Mouse (Mus musculus): ENCODE measurements around the gene Efnb3. TPM values are rescaled to one million over a fixed set of nuclear protein-coding genes. Genes with fewer than 3 reads are reported as not detected.
"Not testable (repeated sequence)": the region's sequence is repeated elsewhere in the genome, so short reads cannot be mapped to it uniquely, and the experiment has no call there.

The Efnb3 gene
- polyA plus RNA-seq, 1 experiment from 2014 or later, result 15.5 TPM

DNA sequence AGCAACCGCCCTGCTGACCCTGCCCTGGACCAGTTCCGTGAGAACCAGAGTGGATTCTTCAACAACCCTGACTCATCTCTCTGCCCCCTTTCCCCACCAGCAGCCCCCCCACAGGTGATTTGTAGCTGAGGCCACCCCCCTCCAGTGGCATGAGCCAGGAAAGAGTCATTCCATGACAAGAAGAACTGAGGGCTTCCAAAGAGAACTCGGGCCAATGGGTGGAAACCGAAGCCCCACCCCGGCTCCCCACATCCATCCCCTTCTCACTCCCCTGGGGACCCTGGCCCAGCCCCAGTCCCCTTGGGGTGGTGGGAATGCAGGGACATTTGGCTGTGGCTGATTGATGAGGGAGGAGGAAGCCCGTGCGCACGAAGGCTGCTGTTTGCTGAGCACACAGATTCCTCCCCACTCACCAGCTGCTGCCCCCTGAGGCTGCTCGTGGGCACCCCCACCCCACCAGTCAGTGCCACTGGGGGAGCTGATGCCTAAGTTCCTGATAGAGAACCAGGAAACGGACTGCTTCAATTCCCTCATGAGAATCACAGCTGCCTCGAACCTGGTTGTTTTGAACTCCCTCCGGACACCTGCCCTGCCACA lies 10.8 kb downstream of the Efnb3 start, which contains the start of gene Dnah2:
Gene Dnah2 (minus strand): TSS at position 51 of the 597 bp plus-strand sequence.
- Histone ChIP-seq H3K9me3 (ENCODE audit: control insufficient read depth, low read length) (no peaks in the 10 kb centered on the region), H3K27ac (ENCODE audit: low read depth, low read length) (0 out of 2 replicates have a peak within 1 kb of the TSS, but pooled peaks have one; percentile 18), H3K36me3 (ENCODE audit: control insufficient read depth, insufficient read depth, low read length) (no peaks in the 10 kb centered on the region), H3K4me3 (ENCODE audit: low read depth, low read length) (no peak within 1 kb of the TSS), H3K4me1 (replicated peaks; ENCODE audit: control insufficient read depth, insufficient read depth, low read length) (peaks cover 31% of the 10 kb centered on the region), H3K27me3 (ENCODE audit: control insufficient read depth, insufficient read depth, low read length) (no peaks in the 10 kb centered on the region), H3K9ac (ENCODE audit: low read depth, low read length) (no peak within 1 kb of the TSS), H3K4me2 (replicated peaks; ENCODE audit: low read depth, low read length) (no peak within 1 kb of the TSS)
- no peak for ATAC-seq (ENCODE audit: low FRiP score)
- no peak for DNase-seq (ENCODE audit: low spot score)
- 37% methylated on average over 12 of the region's 12 CpGs for WGBS

DNA sequence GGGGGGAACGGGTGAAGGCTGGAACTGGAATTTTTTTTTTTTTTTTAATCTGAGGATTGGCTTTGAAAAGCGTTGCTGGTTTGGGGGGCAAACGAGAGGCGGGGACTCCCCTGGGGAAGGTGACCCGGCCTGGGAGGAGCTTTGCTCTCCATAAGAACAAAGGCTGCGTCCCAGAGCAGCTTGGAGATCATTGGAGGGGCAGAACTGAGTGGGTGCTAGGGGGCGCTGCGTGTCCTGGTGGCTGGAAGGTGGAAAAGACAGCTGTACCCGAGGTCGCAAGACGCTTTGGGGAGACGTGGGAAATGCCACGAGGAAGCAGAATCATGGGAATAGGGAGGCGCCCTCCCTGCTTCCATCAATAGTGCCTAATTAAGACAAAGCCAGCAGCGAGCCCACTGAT lies 12.9 kb downstream of the Efnb3 start:
- H3K4me2 ChIP-seq (replicated peaks; ENCODE audit: low read depth, low read length), result peak overlapping the region; percentile 91
- no peak for ATAC-seq (ENCODE audit: low FRiP score)

DNA sequence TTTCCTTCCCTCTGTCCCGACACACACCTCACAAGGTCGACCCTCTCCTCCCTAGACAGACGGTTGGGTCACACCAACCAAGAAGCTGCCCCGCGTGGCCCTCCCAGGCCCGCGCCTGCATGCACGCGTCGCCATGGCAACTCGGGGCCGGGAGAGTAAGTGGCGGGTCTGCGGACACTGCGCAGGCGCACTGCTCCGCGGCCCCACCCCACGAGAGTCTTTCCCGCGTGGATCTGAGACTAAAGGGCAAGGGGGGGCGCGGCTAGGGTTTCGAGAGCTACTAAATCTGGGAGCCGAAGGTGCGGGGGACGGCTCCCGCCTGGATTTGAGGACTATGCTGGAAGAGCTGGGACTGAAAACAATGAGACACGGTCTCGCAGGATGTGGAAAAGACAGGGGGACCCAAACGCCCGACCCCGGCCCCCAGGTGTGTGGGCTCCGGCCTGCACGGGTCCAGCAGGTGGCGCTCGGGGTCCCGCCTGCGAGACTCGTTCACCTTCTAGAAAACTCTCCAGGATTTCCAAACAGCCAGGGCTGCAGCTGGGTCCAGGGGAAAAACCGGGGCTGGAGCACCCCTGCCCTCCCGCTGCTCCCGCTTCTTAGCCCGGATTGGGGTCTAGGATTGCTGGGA lies 13.5 kb downstream of the Efnb3 start:
- H3K9me3 ChIP-seq (ENCODE audit: control insufficient read depth, low read length), result no peaks in the 10 kb centered on the region
- WGBS, result under 1% methylated on average over 44 of the region's 44 CpGs
- H3K4me1 ChIP-seq (replicated peaks; ENCODE audit: control insufficient read depth, insufficient read depth, low read length), result peaks cover 20% of the 10 kb centered on the region
- H3K27me3 ChIP-seq (ENCODE audit: control insufficient read depth, insufficient read depth, low read length), result no peaks in the 10 kb centered on the region
- H3K36me3 ChIP-seq (ENCODE audit: control insufficient read depth, insufficient read depth, low read length), result no peaks in the 10 kb centered on the region
- peak; percentile 73 for ATAC-seq (ENCODE audit: low FRiP score)
- H3K4me3 ChIP-seq (ENCODE audit: low read depth, low read length), result peak overlapping the region; percentile 41
- DNase-seq (ENCODE audit: low spot score), result peak; percentile 85
- peak overlapping the region; percentile 91 for H3K4me2 ChIP-seq (replicated peaks; ENCODE audit: low read depth, low read length)
- peak overlapping the region; percentile 89 for H3K27ac ChIP-seq (ENCODE audit: low read depth, low read length)
- H3K9ac ChIP-seq (ENCODE audit: low read depth, low read length), result peak overlapping the region; percentile 74

More for the DNA sequence above, 12.9 kb downstream of the Efnb3 start:
- Histone ChIP-seq H3K27ac (ENCODE audit: low read depth, low read length) (peak overlapping the region; percentile 89), H3K27me3 (ENCODE audit: control insufficient read depth, insufficient read depth, low read length) (no peaks in the 10 kb centered on the region), H3K9ac (ENCODE audit: low read depth, low read length) (peak overlapping the region; percentile 74), H3K4me3 (ENCODE audit: low read depth, low read length) (peak overlapping the region; percentile 41), H3K9me3 (ENCODE audit: control insufficient read depth, low read length) (no peaks in the 10 kb centered on the region), H3K4me1 (replicated peaks; ENCODE audit: control insufficient read depth, insufficient read depth, low read length) (peaks cover 20% of the 10 kb centered on the region), H3K36me3 (ENCODE audit: control insufficient read depth, insufficient read depth, low read length) (no peaks in the 10 kb centered on the region)
- peak; percentile 68 for DNase-seq (ENCODE audit: low spot score)
- 5% methylated on average over 15 of the region's 15 CpGs for WGBS

DNA sequence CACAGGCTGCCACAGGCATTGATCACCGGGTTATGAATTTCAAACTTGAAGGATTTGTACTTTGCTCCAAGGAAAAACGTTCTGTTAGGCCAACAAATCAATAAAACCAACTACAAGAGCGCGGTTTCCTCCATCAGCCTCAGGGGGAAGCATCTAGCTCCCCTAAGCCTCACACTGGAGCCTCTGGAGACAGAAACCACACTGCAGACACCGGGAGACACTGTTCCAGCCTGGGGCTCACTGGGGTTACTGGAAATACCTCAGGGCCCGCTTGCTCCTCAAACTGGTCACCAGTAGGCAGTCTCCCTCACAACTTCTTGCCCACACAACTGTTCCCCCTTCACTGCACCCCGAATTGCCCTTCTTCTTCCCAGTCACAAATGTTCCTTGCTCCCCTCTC lies 14.0 kb downstream of the Efnb3 start:
- peak overlapping the region; percentile 74 for H3K9ac ChIP-seq (ENCODE audit: low read depth, low read length)
- peaks cover 20% of the 10 kb centered on the region for H3K4me1 ChIP-seq (replicated peaks; ENCODE audit: control insufficient read depth, insufficient read depth, low read length)
- H3K27me3 ChIP-seq (ENCODE audit: control insufficient read depth, insufficient read depth, low read length), result no peaks in the 10 kb centered on the region
- no peaks in the 10 kb centered on the region for H3K36me3 ChIP-seq (ENCODE audit: control insufficient read depth, insufficient read depth, low read length)
- ATAC-seq (ENCODE audit: low FRiP score) (peak; percentile 11; the same call in 1 of the 2 replicates), DNase-seq (ENCODE audit: low spot score) (peak; percentile 56)
- H3K4me3 ChIP-seq (ENCODE audit: low read depth, low read length), result peak overlapping the region; percentile 41
- H3K9me3 ChIP-seq (ENCODE audit: control insufficient read depth, low read length), result no peaks in the 10 kb centered on the region
- peak overlapping the region; percentile 91 for H3K4me2 ChIP-seq (replicated peaks; ENCODE audit: low read depth, low read length)
- WGBS, result 13% methylated on average over 7 of the region's 7 CpGs
- peak overlapping the region; percentile 89 for H3K27ac ChIP-seq (ENCODE audit: low read depth, low read length)

DNA sequence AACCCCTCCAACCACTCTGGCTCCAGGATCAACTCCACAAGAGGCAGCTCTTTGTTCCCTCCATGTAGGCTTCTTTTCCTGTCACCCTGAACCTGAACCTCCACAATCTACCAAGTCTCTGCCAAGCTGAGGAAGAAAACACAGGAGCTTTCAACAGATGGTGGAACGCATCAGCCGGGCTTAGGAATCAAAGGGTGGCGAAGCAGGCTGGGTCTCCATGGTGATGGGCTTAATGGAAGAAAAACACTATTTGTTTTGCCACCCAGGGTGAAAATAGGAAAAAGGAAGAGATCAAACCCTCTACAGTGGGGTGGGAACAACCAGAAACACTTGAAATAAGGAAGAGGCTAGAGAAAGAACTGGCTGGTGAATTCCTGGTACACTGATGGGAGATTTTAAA lies 16.4 kb downstream of the Efnb3 start:
- H3K9ac ChIP-seq (ENCODE audit: low read depth, low read length), result no peak overlapping the region
- 12% methylated on average over 3 of the region's 3 CpGs for WGBS

DNA sequence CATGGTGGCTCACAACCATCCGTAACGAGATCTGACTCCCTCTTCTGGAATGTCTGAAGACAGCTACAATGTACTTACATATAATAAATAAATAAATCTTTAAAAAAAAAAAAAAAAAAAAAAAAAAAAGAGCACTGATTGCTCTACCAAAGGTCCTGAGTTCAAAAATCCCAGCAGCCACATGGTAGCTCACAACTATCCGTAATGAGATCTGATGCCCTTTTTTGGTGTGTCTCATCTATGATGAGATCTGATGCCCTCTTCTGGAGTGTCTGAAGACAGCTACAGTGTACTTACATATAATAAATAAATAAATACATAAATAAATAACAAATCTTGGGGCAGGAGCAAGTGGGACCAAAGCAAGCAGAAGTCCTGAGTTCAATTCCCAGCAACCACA lies 18.3 kb downstream of the Efnb3 start:
- H3K4me3 ChIP-seq (ENCODE audit: low read depth, low read length); H3K9ac ChIP-seq (ENCODE audit: low read depth, low read length); H3K27ac ChIP-seq (ENCODE audit: low read depth, low read length); DNase-seq (ENCODE audit: low spot score); H3K4me2 ChIP-seq (replicated peaks; ENCODE audit: low read depth, low read length); H3K36me3 ChIP-seq (ENCODE audit: control insufficient read depth, insufficient read depth, low read length); H3K9me3 ChIP-seq (ENCODE audit: control insufficient read depth, low read length); H3K27me3 ChIP-seq (ENCODE audit: control insufficient read depth, insufficient read depth, low read length); ATAC-seq (ENCODE audit: low FRiP score): not testable (repeated sequence)
- peaks cover 12% of the 10 kb centered on the region for H3K4me1 ChIP-seq (replicated peaks; ENCODE audit: control insufficient read depth, insufficient read depth, low read length)
- 75% methylated on average over 1 of the region's 3 CpGs for WGBS

More for the DNA sequence above, 16.4 kb downstream of the Efnb3 start:
- Histone ChIP-seq H3K27me3 (ENCODE audit: control insufficient read depth, insufficient read depth, low read length) (no peaks in the 10 kb centered on the region), H3K9me3 (ENCODE audit: control insufficient read depth, low read length) (no peaks in the 10 kb centered on the region), H3K36me3 (ENCODE audit: control insufficient read depth, insufficient read depth, low read length) (no peaks in the 10 kb centered on the region), H3K4me3 (ENCODE audit: low read depth, low read length) (no peak overlapping the region), H3K27ac (ENCODE audit: low read depth, low read length) (no peak overlapping the region), H3K4me1 (replicated peaks; ENCODE audit: control insufficient read depth, insufficient read depth, low read length) (peaks cover 14% of the 10 kb centered on the region), H3K4me2 (replicated peaks; ENCODE audit: low read depth, low read length) (no peak overlapping the region)
- no peak for ATAC-seq (ENCODE audit: low FRiP score)
- DNase-seq (ENCODE audit: low spot score), result no peak

DNA sequence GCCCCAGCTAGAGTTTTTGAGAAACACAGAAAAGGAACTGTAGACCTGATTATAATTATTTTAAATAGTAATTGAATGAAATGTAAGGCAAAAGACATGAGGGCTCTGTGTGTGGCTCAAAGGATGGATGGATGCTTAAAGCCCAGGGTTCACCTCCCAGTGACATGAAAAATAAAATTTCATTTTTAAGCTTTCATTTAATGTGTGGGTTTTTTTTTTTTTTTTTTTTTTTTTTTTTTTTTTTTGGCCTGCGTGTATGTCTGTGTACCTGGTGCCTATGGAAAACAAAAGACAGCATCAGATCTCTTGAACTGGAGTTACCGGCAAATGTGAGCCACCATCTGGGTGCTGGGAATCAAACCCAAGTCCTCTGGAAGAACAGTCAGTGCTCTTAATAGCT lies 19.3 kb downstream of the Efnb3 start:
- Histone ChIP-seq H3K9me3 (ENCODE audit: control insufficient read depth, low read length) (no peaks in the 10 kb centered on the region), H3K4me1 (replicated peaks; ENCODE audit: control insufficient read depth, insufficient read depth, low read length) (peaks cover 3% of the 10 kb centered on the region; the same call in 1 of the 2 replicates), H3K36me3 (ENCODE audit: control insufficient read depth, insufficient read depth, low read length) (no peaks in the 10 kb centered on the region), H3K4me3 (ENCODE audit: low read depth, low read length) (no peak overlapping the region), H3K27me3 (ENCODE audit: control insufficient read depth, insufficient read depth, low read length) (no peaks in the 10 kb centered on the region), H3K4me2 (replicated peaks; ENCODE audit: low read depth, low read length) (no peak overlapping the region), H3K9ac (ENCODE audit: low read depth, low read length) (no peak overlapping the region), H3K27ac (ENCODE audit: low read depth, low read length) (no peak overlapping the region)
- ATAC-seq (ENCODE audit: low FRiP score) (no peak), DNase-seq (ENCODE audit: low spot score) (no peak)
- 78% methylated on average over 2 of the region's 2 CpGs for whole genome bisulfite sequencing

DNA sequence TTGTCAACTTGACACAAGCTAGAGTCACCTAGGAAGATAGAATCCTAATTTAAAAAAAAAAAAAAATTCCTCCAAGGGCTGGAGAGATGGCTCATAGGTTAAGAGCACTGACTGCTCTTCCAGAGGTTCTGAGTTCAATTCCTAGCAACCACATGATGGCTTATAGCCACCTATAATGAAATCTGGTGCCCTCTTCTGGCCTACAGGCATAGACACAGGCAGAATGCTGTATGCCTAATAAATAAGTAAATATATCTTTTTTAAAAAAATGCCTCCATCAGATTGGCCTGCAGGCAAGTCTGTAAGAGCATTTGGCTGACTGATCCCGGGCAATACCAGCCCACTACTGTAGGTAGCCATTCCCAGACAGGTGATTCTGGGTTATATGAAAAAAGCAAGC lies 25.0 kb downstream of the Efnb3 start:
- no peaks in the 10 kb centered on the region for H3K27me3 ChIP-seq (ENCODE audit: control insufficient read depth, insufficient read depth, low read length)
- no peak overlapping the region for H3K9ac ChIP-seq (ENCODE audit: low read depth, low read length)
- no peak overlapping the region for H3K27ac ChIP-seq (ENCODE audit: low read depth, low read length)
- no peaks in the 10 kb centered on the region for H3K9me3 ChIP-seq (ENCODE audit: control insufficient read depth, low read length)
- no peak for DNase-seq (ENCODE audit: low spot score)
- no peak overlapping the region for H3K4me2 ChIP-seq (replicated peaks; ENCODE audit: low read depth, low read length)
- no peak overlapping the region for H3K4me3 ChIP-seq (ENCODE audit: low read depth, low read length)
- H3K4me1 ChIP-seq (replicated peaks; ENCODE audit: control insufficient read depth, insufficient read depth, low read length), result no peaks in the 10 kb centered on the region
- H3K36me3 ChIP-seq (ENCODE audit: control insufficient read depth, insufficient read depth, low read length), result no peaks in the 10 kb centered on the region
- 83% methylated on average over 1 of the region's 1 CpGs for WGBS
- no peak for ATAC-seq (ENCODE audit: low FRiP score)

Data from hindbrain, embryonic 11.5 days (tissue).